Mouse (Mus musculus) thymus, adult 2 months (tissue): ENCODE results near the gene Eid2b. TPM values are rescaled to one million over a fixed set of nuclear protein-coding genes. Genes with fewer than 3 reads are reported as not detected.

ENCODE experiments used
- DNase-seq: peaks from one replicate; pipeline ENCODE4 v3.0.0; 2021
- H3K27ac ChIP-seq: fragments of 200-500 bp; 2 replicates; pipeline ENCODE4 v1.5.1; 2012; ENCODE audit warnings: low read length, control low read depth; ENCODE audit not compliant: control insufficient read depth, insufficient read depth
- H3K27me3 ChIP-seq: fragments of 200-500 bp; 2 replicates; pipeline ENCODE4 v1.6.1; 2012; ENCODE audit warnings: mild to moderate bottlenecking, low read length, moderate library complexity, mixed read lengths; ENCODE audit not compliant: control insufficient read depth, insufficient read depth
- H3K36me3 ChIP-seq: fragments of 200-500 bp; 2 replicates; pipeline ENCODE4 v1.6.1; 2012; ENCODE audit warnings: mild to moderate bottlenecking, low read length, moderate library complexity; ENCODE audit not compliant: control insufficient read depth, insufficient read depth
- H3K4me1 ChIP-seq: fragments of 200-500 bp; replicated peaks from 2 replicates; pipeline ENCODE4 v1.6.1; 2012; ENCODE audit warnings: low read length; ENCODE audit not compliant: control insufficient read depth, insufficient read depth
- H3K4me3 ChIP-seq: fragments of 200-500 bp; 2 replicates; pipeline ENCODE4 v1.5.1; 2012; ENCODE audit warnings: mild to moderate bottlenecking, low read length, control low read depth, moderate library complexity; ENCODE audit not compliant: control insufficient read depth, insufficient read depth
- CTCF ChIP-seq: fragments of 200-500 bp; IDR thresholded peaks from 2 replicates; pipeline ENCODE4 v1.5.1; 2012; ENCODE audit warnings: mild to moderate bottlenecking, control low read depth, low read length, moderate library complexity, borderline replicate concordance; ENCODE audit not compliant: control insufficient read depth, poor library complexity, insufficient read depth; ENCODE audit errors: extremely low read depth
- POLR2A ChIP-seq: fragments of 200-500 bp; IDR thresholded peaks from 2 replicates; pipeline ENCODE4 v1.6.1; 2012; ENCODE audit warnings: mild to moderate bottlenecking, low read length, control low read depth, moderate library complexity; ENCODE audit not compliant: control insufficient read depth, poor library complexity, insufficient read depth; ENCODE audit errors: extremely low read depth
- WGBS: fragments of 180-500 bp; shearing (Covaris S2); methylation state at CpG from one replicate; pipeline ENCODE4 v1.1.7; 2018; 5-methylcytosine and 5-hydroxymethylcytosine counted together
- polyA plus RNA-seq: library from polyadenylated mRNA; depleted of rRNA; stranded (reverse); fragments of >200 nt; gene quantifications from 2 replicates; pipeline ENCODE4 v1.2.3, GENCODE M21; 2012

Gene Eid2b
- polyA plus RNA-seq, 1 experiment: 8.7 TPM

DNA sequence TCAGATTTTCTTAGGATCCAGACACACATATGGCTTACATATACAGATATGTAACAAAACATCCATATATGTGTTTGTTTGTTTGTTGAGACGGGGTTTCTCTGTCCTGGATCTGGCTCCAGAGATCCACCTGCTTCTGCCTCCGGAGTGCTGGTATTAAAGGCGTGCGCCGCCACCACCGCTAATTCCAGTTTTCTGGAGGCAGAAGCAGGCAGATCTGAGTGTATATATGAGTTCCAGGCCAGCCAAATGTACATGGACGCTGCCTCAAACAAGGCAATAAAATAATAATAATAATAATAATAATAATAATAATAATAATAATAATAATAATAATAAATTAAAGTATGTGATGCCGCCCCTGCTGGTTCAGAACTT is 313 bp upstream of the Eid2b start:
- 58% methylated on average over 8 of the region's 8 CpGs for WGBS
- no peak for DNase-seq
- H3K36me3 ChIP-seq: no peaks in the 10 kb centered on the region
- H3K27ac ChIP-seq: no peak overlapping the region
- peaks cover 7% of the 10 kb centered on the region for H3K4me1 ChIP-seq
- no peaks in the 10 kb centered on the region for H3K27me3 ChIP-seq
- no peak overlapping the region for H3K4me3 ChIP-seq
- TF ChIP-seq CTCF (no peak), POLR2A (no peak)

DNA sequence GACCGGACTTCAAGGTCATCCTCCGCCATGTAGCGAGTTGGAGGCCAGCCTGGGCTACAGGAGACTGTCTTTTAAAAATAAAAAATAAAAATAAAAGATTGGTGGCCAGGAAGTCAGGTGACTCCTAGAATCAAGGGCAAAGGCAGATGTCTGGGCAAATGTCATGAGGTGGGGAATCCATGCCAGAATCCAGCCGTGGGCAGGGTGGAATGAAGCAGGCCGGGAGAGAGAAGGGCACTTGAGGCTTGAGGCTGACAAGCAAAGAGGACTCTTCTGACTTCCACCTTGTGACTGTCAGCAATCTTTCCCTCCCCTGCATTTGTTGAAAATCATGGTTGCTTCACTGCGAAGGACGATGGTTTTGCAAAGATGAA is 727 bp downstream of the Eid2b start:
- H3K4me1 ChIP-seq: peaks cover 7% of the 10 kb centered on the region
- 91% methylated on average over 7 of the region's 7 CpGs for WGBS
- no peaks in the 10 kb centered on the region for H3K36me3 ChIP-seq
- H3K4me3 ChIP-seq: peak overlapping the region; percentile 97
- DNase-seq: no peak
- no peaks in the 10 kb centered on the region for H3K27me3 ChIP-seq
- TF ChIP-seq POLR2A (no peak), CTCF (no peak)
- H3K27ac ChIP-seq: no peak overlapping the region

DNA sequence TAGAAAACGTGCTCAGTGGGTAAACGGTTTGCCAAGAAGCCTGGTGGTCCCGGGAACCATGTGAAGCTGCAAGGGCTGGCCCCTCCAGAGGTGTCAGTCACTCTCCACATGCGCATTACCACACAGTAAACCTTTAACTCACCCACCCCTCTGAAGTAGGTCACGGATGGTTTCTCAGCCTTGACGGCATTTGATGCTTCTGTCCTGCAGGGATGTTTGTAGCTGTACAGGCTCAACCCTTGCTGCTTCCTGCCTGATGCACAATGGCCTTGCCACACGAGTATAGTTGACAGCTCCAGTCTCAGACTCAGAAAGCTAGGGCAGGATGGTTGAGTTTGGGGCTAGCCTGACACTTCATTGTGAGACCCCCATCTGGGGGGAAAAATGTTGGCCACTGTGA is 3.1 kb downstream of the Eid2b start:
- Histone ChIP-seq H3K4me1 (peaks cover 7% of the 10 kb centered on the region), H3K36me3 (no peaks in the 10 kb centered on the region), H3K4me3 (no peak overlapping the region), H3K27me3 (no peaks in the 10 kb centered on the region), H3K27ac (no peak overlapping the region)
- peak; percentile 23 for DNase-seq
- 87% methylated on average over 7 of the region's 7 CpGs for WGBS
- TF ChIP-seq CTCF (no peak), POLR2A (no peak)

DNA sequence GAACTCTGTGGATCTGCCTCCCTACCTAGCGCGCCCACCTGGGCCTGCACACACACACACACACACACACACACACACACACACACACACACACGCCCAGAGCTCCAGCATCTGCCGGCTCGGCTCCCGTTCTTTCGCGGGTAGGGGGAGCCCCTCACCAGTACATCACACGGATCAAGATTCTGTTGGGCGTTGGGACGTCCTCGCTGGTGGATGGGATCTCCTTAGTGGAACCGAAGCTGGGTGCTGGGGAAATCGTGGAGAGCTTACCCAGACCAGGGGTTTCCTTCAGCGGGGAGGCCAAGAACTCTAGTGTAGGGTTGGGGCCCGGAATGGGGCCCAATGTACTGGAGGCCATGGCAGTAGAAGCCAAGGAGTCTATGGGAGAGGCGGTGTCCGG is 12.6 kb downstream of the Eid2b start:
- no peak overlapping the region for H3K4me3 ChIP-seq
- no peak overlapping the region for H3K27ac ChIP-seq
- H3K36me3 ChIP-seq: no peaks in the 10 kb centered on the region
- peaks cover 7% of the 10 kb centered on the region; the same call in 1 of the 2 replicates for H3K27me3 ChIP-seq
- H3K4me1 ChIP-seq: no peaks in the 10 kb centered on the region
- no peak for DNase-seq
- WGBS: 4% methylated on average over 18 of the region's 18 CpGs
- TF ChIP-seq CTCF: no peak
- no peak for TF ChIP-seq POLR2A

DNA sequence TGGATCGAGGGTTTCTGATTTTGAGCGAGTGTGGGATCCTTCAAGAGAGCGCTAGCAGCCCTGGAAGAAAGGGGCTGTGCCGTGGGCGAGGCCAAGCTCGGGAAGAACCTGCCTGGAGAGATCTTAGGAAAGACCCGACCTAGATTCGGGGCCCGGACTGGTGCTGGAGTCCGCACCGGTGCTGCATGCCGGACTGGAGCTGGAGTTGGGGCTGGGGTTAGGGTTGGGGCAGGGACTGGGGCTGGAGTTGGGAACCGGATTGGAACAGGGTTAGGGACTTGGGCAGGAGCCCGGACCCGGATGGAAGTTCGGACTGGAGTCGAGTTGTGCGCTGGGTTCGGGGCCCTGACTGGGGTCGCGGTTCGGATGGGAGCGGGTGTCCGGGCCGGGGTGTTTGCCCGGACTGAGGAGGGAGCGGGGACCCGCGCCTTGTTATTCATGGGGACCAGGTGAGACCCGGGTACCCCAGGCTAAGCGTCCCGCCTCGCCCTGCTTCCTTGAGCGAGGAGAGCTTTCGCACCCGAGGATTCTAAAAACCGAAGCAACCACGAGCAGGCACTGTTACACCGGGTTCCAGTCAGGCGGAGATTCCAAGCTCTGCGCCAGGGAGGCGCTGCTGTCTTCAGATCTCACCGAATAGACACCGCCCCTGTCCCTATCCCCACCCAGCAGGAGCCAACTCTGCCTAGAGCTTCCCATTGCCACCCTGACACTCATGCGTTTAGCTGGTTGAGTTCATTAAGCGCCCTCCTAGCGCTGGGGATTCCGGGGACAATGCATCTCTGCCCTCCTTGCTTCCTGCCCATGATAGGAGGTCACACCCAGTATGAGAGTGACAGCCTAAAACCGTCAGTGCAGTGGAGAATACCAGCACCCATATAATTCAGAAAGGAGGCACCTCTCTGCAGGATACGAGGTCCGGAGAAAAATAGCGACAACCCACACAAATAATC is 13.4 kb downstream of the Eid2b start, which contains the start of gene Selenov:
Gene Selenov, minus strand, starts transcription at position 549 of the 953 bp plus-strand sequence.
- TF ChIP-seq CTCF: no peak
- TF ChIP-seq POLR2A: no peak
- H3K27ac ChIP-seq: no peak within 1 kb of the TSS
- H3K36me3 ChIP-seq: no peaks in the 10 kb centered on the region
- 9% methylated on average over 52 of the region's 52 CpGs for WGBS
- H3K4me3 ChIP-seq: no peak within 1 kb of the TSS
- no peak for DNase-seq
- H3K27me3 ChIP-seq: peaks cover 7% of the 10 kb centered on the region; the same call in 1 of the 2 replicates
- no peaks in the 10 kb centered on the region for H3K4me1 ChIP-seq

DNA sequence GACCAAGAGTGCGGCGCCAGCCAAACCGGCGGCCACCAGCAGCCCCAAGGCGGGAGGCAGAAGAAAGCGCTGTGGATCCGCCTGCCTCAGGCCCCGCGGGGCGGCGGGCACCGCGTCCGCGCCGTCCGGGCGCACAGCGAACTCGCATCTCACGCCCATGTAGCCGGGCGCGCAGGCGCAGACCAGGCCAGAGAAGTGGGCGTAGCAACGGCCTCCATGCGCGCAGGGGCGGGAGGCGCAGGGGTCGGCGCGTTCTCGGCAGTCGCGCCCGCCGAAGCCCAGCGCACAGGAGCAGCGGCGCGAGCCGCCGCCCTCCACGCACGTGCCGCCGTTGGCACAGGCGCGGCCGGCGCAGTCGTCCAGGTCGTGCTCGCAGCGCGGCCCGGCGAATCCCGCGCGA is 16.9 kb downstream of the Eid2b start:
- Histone ChIP-seq H3K27me3 (peaks cover 7% of the 10 kb centered on the region; the same call in 1 of the 2 replicates), H3K27ac (no peak overlapping the region), H3K4me3 (no peak overlapping the region), H3K4me1 (peaks cover 4% of the 10 kb centered on the region; the same call in 1 of the 2 replicates), H3K36me3 (no peaks in the 10 kb centered on the region)
- WGBS: 10% methylated on average over 63 of the region's 63 CpGs
- no peak for TF ChIP-seq CTCF
- no peak for TF ChIP-seq POLR2A
- peak; percentile 24 for DNase-seq
